Mouse (Mus musculus) CH12.LX (cell line): ENCODE results near the gene Csad. TPM values are rescaled to one million over a fixed set of nuclear protein-coding genes. Genes with fewer than 3 reads are reported as not detected.

Experiments
- DNase-seq: peaks from one replicate; pipeline ENCODE4 v3.0.0-alpha.2; 2013; ENCODE audit errors: extremely low read depth
- H3K27ac ChIP-seq: 2 replicates; pipeline ENCODE4 v1.5.1; 2012; ENCODE audit warnings: low read depth, mild to moderate bottlenecking, control low read depth, moderate library complexity; ENCODE audit not compliant: insufficient read depth
- H3K27me3 ChIP-seq: replicated peaks from 2 replicates; pipeline ENCODE3; 2012; ENCODE audit warnings: inconsistent platforms
- H3K36me3 ChIP-seq, 2 experiments: replicated peaks in 1 of 2; 2 replicates each; pipeline versions ENCODE3 to v1.6.1; 2012; ENCODE audit warnings: inconsistent platforms in 1 of 2, low read length in 1 of 2, mild to moderate bottlenecking in 1 of 2, mixed read lengths in 1 of 2, moderate library complexity in 1 of 2; ENCODE audit not compliant: control insufficient read depth in 1 of 2, insufficient read depth in 1 of 2
- H3K4me1 ChIP-seq, 2 experiments: 2 replicates each; pipeline ENCODE4 v1.6.1; 2012; ENCODE audit warnings: inconsistent platforms in 1 of 2, moderate library complexity in 1 of 2; ENCODE audit not compliant: insufficient read depth in 2 of 2, control insufficient read depth in 1 of 2
- H3K4me2 ChIP-seq: 2 replicates; pipeline ENCODE4 v1.6.1; 2012; ENCODE audit warnings: low read depth, mild to moderate bottlenecking, control low read depth; ENCODE audit not compliant: poor library complexity, insufficient read depth, severe bottlenecking
- H3K4me3 ChIP-seq, 3 experiments: fragments of 150-350 bp in 1 of 3; sonication (generic) in 1 of 3; replicated peaks in 1 of 3; 2 replicates each; pipeline versions ENCODE3 to v1.5.1; 2011 to 2012; ENCODE audit warnings: low read depth in 2 of 3, low read length in 2 of 3, mild to moderate bottlenecking in 2 of 3, moderate library complexity in 2 of 3, control low read depth in 1 of 3, improper control_type of control experiment in 1 of 3, inconsistent platforms in 1 of 3, mixed read lengths in 1 of 3; ENCODE audit not compliant: poor library complexity in 1 of 3
- H3K79me2 ChIP-seq: replicated peaks from 2 replicates; pipeline ENCODE4 v1.6.1; 2012; ENCODE audit warnings: mild to moderate bottlenecking, moderate library complexity; ENCODE audit not compliant: control insufficient read depth, poor library complexity, insufficient read depth, severe bottlenecking; ENCODE audit errors: extremely low read depth
- H3K9ac ChIP-seq: 2 replicates; pipeline ENCODE4 v1.6.1; 2012; ENCODE audit warnings: low read depth, mild to moderate bottlenecking, control low read depth, moderate library complexity; ENCODE audit not compliant: insufficient read depth
- H3K9me3 ChIP-seq: replicated peaks from 2 replicates; pipeline ENCODE3; 2012; ENCODE audit warnings: low read length, inconsistent platforms, mixed read lengths
- CHD1 ChIP-seq: IDR thresholded peaks from 2 replicates; pipeline ENCODE4 v1.6.1; 2012; ENCODE audit warnings: low read depth, low read length, improper control_type of control experiment, inconsistent platforms
- CTCF ChIP-seq, 2 experiments: IDR thresholded peaks in 1 of 2; conservative IDR thresholded peaks in 1 of 2; 2 replicates each; pipeline ENCODE4 v1.5.1; 2011 to 2012; ENCODE audit warnings: low read depth in 2 of 2, low read length in 2 of 2, improper control_type of control experiment in 1 of 2, inconsistent platforms in 1 of 2, mild to moderate bottlenecking in 1 of 2, moderate library complexity in 1 of 2
- E2F4 ChIP-seq: IDR thresholded peaks from 2 replicates; pipeline ENCODE4 v1.6.1; 2011; ENCODE audit warnings: low read depth, low read length, improper control_type of control experiment; ENCODE audit not compliant: insufficient replicate concordance
- ETS1 ChIP-seq: conservative IDR thresholded peaks from 2 replicates; pipeline ENCODE4 v1.6.1; 2012; ENCODE audit warnings: low read depth, mild to moderate bottlenecking, inconsistent platforms, low read length, improper control_type of control experiment, moderate library complexity
- HCFC1 ChIP-seq: IDR thresholded peaks from 2 replicates; pipeline ENCODE4 v1.6.1; 2012; ENCODE audit warnings: low read depth, mild to moderate bottlenecking, inconsistent platforms, low read length, improper control_type of control experiment
- JUND ChIP-seq: conservative IDR thresholded peaks from 2 replicates; pipeline ENCODE4 v1.6.1; 2011; ENCODE audit warnings: low read depth, low read length, improper control_type of control experiment
- MAFK ChIP-seq: IDR thresholded peaks from 2 replicates; pipeline ENCODE4 v1.6.1; 2011; ENCODE audit warnings: low read length, improper control_type of control experiment; ENCODE audit not compliant: insufficient replicate concordance
- MAZ ChIP-seq: IDR thresholded peaks from 2 replicates; pipeline ENCODE4 v1.6.1; 2012; ENCODE audit warnings: low read depth, mild to moderate bottlenecking, inconsistent platforms, low read length, improper control_type of control experiment, moderate library complexity
- MEF2A ChIP-seq: IDR thresholded peaks from 2 replicates; pipeline ENCODE4 v1.6.1; 2014; ENCODE audit warnings: low read depth, mild to moderate bottlenecking, inconsistent platforms, low read length, improper control_type of control experiment, borderline replicate concordance
- MYC ChIP-seq: IDR thresholded peaks from 2 replicates; pipeline ENCODE4 v1.6.1; 2011; ENCODE audit warnings: low read depth, mild to moderate bottlenecking, improper control_type of control experiment, low read length
- NELFE ChIP-seq: IDR thresholded peaks from 2 replicates; pipeline ENCODE4 v1.6.1; 2011; ENCODE audit warnings: low read depth, low read length, improper control_type of control experiment
- PAX5 ChIP-seq: IDR thresholded peaks from 2 replicates; pipeline ENCODE4 v1.6.1; 2012; ENCODE audit warnings: low read length, inconsistent platforms, mixed read lengths
- RCOR1 ChIP-seq: conservative IDR thresholded peaks from 2 replicates; pipeline ENCODE4 v1.6.1; 2012; ENCODE audit warnings: low read depth, mild to moderate bottlenecking, inconsistent platforms, low read length, improper control_type of control experiment
- SMC3 ChIP-seq: IDR thresholded peaks from 2 replicates; pipeline ENCODE4 v1.6.1; 2011; ENCODE audit warnings: low read depth, low read length, improper control_type of control experiment
- TCF12 ChIP-seq: IDR thresholded peaks from 2 replicates; pipeline ENCODE4 v1.6.1; 2014; ENCODE audit warnings: low read depth, mild to moderate bottlenecking, inconsistent platforms, low read length, improper control_type of control experiment
- UBTF ChIP-seq: IDR thresholded peaks from 2 replicates; pipeline ENCODE4 v1.6.1; 2012; ENCODE audit warnings: low read depth, mild to moderate bottlenecking, inconsistent platforms, low read length, improper control_type of control experiment, moderate library complexity
- ZKSCAN1 ChIP-seq: IDR thresholded peaks from 2 replicates; pipeline ENCODE4 v1.6.1; 2012; ENCODE audit warnings: low read depth, inconsistent platforms, low read length, improper control_type of control experiment, borderline replicate concordance
- ZMIZ1 ChIP-seq: IDR thresholded peaks from 2 replicates; pipeline ENCODE4 v1.6.1; 2012; ENCODE audit warnings: low read depth, mild to moderate bottlenecking, inconsistent platforms, low read length, improper control_type of control experiment
- dilution Hi-C: fragments of 300-500 bp; cut with MboI; formaldehyde crosslinking; loops from 2 replicates; pipeline ENCODE4 v1.14.3; 2020; ENCODE audit warnings: low sequenced_read_pairs; ENCODE audit not compliant: extremely low pct_unique_long_range_greater_than_20kb, extremely low pct_ligation_motif_present
- in situ Hi-C: fragments of 300-500 bp; cut with MboI; formaldehyde crosslinking; loops from 3 replicates; pipeline ENCODE4 v1.14.3; 2019; ENCODE audit warnings: low sequenced_read_pairs, low pct_ligation_motif_present, low pct_unique_long_range_greater_than_20kb, mixed read lengths
- polyA plus RNA-seq: library from polyadenylated mRNA; unstranded; fragments of >175 nt; gene quantifications from 2 replicates; pipeline ENCODE4 v1.2.1, GENCODE M21; 2012; ENCODE audit warnings: low read depth; ENCODE audit not compliant: insufficient read length
- total RNA-seq, 2 experiments: library from RNA; depleted of rRNA; stranded (reverse); fragments of 300-350 nt in 1 of 2; fragments of >200 nt in 1 of 2; gene quantifications; 2 replicates each; pipeline ENCODE4 v1.2.3; 2012 to 2014

The Csad gene
- total and polyA plus RNA-seq, 3 experiments = 3.7 to 4.7 (median 3.8) TPM

- in situ Hi-C loops (no loop called here), dilution Hi-C loops (no loop called here)
- no peak overlapping the region for H3K4me3 ChIP-seq
- H3K79me2 ChIP-seq = no peaks in the 10 kb centered on the region
- no peak overlapping the region for H3K4me2 ChIP-seq
- H3K9ac ChIP-seq = no peak overlapping the region
- no peak for DNase-seq
- H3K9me3 ChIP-seq = no peaks in the 10 kb centered on the region
- no peak overlapping the region for H3K27ac ChIP-seq
- H3K27me3 ChIP-seq = no peaks in the 10 kb centered on the region
- H3K4me1 ChIP-seq = peaks cover 0 to 4% of the 10 kb centered on the region in 2 experiments; a peak in 2 of 4 replicates
- no peak for TF ChIP-seq NELFE
- TF ChIP-seq CHD1 = no peak
- no peak for TF ChIP-seq PAX5
- TF ChIP-seq ETS1 = no peak
- TF ChIP-seq MAFK = no peak
- no peak for TF ChIP-seq RCOR1
- TF ChIP-seq MAZ = no peak
- no peak for TF ChIP-seq ZKSCAN1
- no peak for TF ChIP-seq MYC
- peaks cover 0 to 4% of the 10 kb centered on the region in 2 experiments for H3K36me3 ChIP-seq
Observed at GRCm38 (mm10) chr15:102175736-102176319, 28.7 kb downstream of the Csad start.

- Histone ChIP-seq H3K4me3 (no peak overlapping the region), H3K4me2 (no peak overlapping the region), H3K27ac (no peak overlapping the region), H3K4me1 (peaks cover 0 to 3% of the 10 kb centered on the region in 2 experiments; a peak in 2 of 4 replicates), H3K79me2 (no peaks in the 10 kb centered on the region), H3K9me3 (no peaks in the 10 kb centered on the region), H3K9ac (no peak overlapping the region), H3K36me3 (no peaks in the 10 kb centered on the region), H3K27me3 (no peaks in the 10 kb centered on the region)
- dilution Hi-C loops (no loop called here), in situ Hi-C loops (no loop called here)
- no peak for DNase-seq
- no peak for TF ChIP-seq CTCF (conservative IDR thresholded peaks at IDR 0.05 in 1 of 2, IDR thresholded peaks at IDR 0.05 in 1 of 2; ENCODE audit: low read depth in 2 of 2, low read length in 2 of 2)
- TF ChIP-seq JUND = no peak
- no peak for TF ChIP-seq TCF12
- no peak for TF ChIP-seq MEF2A
- no peak for TF ChIP-seq HCFC1
- no peak for TF ChIP-seq UBTF
- TF ChIP-seq SMC3 = no peak
- no peak for TF ChIP-seq E2F4
- no peak for TF ChIP-seq ZMIZ1
Observed at GRCm38 (mm10) chr15:102173581-102173980, 30.9 kb downstream of the Csad start.
